ENCODE assay signal across 22 mouse cellular contexts in the genomic region with DNA sequence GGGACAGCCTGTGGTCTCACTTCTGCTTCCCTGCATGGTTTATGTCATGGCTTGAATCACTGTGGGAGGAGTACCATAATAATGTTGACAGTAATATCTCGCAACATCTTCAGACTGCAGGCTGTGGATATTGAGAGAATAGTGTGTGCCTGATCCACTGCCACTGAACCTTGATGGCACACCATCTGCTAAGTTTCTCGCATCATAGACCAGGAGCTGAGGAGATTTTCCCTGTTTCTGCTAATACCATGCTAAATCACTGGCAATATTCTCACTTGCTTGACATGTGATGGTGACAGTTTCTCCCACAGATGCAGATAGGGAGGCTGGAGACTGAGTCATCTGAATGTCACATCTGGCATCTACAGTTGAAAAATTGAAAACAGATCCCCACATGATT.
A peak's percentile ranks its signal among the peaks of the same experiment; 100 is the strongest.
DNase-seq lines count a peak whose midpoint lies in the region; ATAC-seq and TF ChIP-seq lines count a peak whose summit lies in the region.
"Had no signal": no experiment of that assay in that cellular context is flagged by ENCODE, and none has a peak within 500 bp of the region (broad histone marks: within the 10 kb centered on the region; RNA-seq: fewer than 3 reads in every experiment).

No protein-coding gene starts in this region.

- no peaks in the 10 kb centered on the region for H3K27me3 ChIP-seq in hindbrain, embryonic 16.5 days (replicated peaks; ENCODE audit: control insufficient read depth, insufficient read depth, low read length)
- H3K27me3 ChIP-seq in hindbrain, embryonic 10.5 days (ENCODE audit: insufficient read depth, poor library complexity, severe bottlenecking) = no peaks in the 10 kb centered on the region
- no peaks in the 10 kb centered on the region for H3K27me3 ChIP-seq in midbrain, postnatal 0 days (ENCODE audit: insufficient read depth, low read length)
- no peaks in the 10 kb centered on the region for H3K27me3 ChIP-seq in midbrain, embryonic 16.5 days (ENCODE audit: control insufficient read depth, insufficient read depth, low read depth, low read length)
- H3K27me3 ChIP-seq: embryonic facial prominence, embryonic 13.5 days; forebrain, embryonic 12.5 days; heart, embryonic 15.5 days had no signal

- no peaks in the 10 kb centered on the region for H3K36me3 ChIP-seq in hindbrain, embryonic 16.5 days (ENCODE audit: control insufficient read depth, insufficient read depth, low read length)
- no peaks in the 10 kb centered on the region for H3K36me3 ChIP-seq in hindbrain, embryonic 10.5 days
- no peaks in the 10 kb centered on the region for H3K36me3 ChIP-seq in midbrain, postnatal 0 days (ENCODE audit: insufficient read depth, low read length)
- H3K36me3 ChIP-seq in midbrain, embryonic 16.5 days (ENCODE audit: control insufficient read depth, insufficient read depth, low read length) = no peaks in the 10 kb centered on the region
- H3K36me3 ChIP-seq: embryonic facial prominence, embryonic 13.5 days; forebrain, embryonic 12.5 days; heart, embryonic 15.5 days had no signal

- no peak for DNase-seq in frontal cortex, postnatal 10 days (ENCODE audit: low spot score in 2 of 2)
- DNase-seq in hindbrain, embryonic 10.5 days (ENCODE audit: low spot score) = no peak
- peak; percentile 19 for DNase-seq in midbrain, postnatal 0 days (ENCODE audit: low spot score)
- DNase-seq in kidney, adult 8-10 months = no peak
- DNase-seq: adrenal gland, postnatal 10 days; B cell, adult 2 months; cerebellum, adult 18-20 months; cerebellum, adult 9-11 months; cerebellum, postnatal 36 days; gastrocnemius, postnatal 10 days; heart, adult 2 months; heart, postnatal 14 days; kidney, adult 11 months had no signal

- 84% methylated on average over 2 of the region's 2 CpGs for WGBS in hindbrain, embryonic 16.5 days
- WGBS in hindbrain, embryonic 10.5 days = 85% methylated on average over 2 of the region's 2 CpGs
- WGBS in midbrain, postnatal 0 days = 82% methylated on average over 2 of the region's 2 CpGs
- WGBS in midbrain, embryonic 16.5 days = 90% methylated on average over 2 of the region's 2 CpGs

- TF ChIP-seq CTCF in midbrain, postnatal 0 days (IDR thresholded peaks at IDR 0.05) = no peak

- H3K4me3 ChIP-seq in hindbrain, embryonic 16.5 days (ENCODE audit: low read length) = no peak overlapping the region
- no peak overlapping the region for H3K4me3 ChIP-seq in hindbrain, embryonic 10.5 days
- H3K4me3 ChIP-seq in midbrain, postnatal 0 days (ENCODE audit: low read depth, low read length) = no peak overlapping the region
- H3K4me3 ChIP-seq in midbrain, embryonic 16.5 days (ENCODE audit: low read depth, low read length) = no peak overlapping the region
- H3K4me3 ChIP-seq: embryonic facial prominence, embryonic 13.5 days; forebrain, embryonic 12.5 days; heart, adult 2 months; heart, embryonic 15.5 days had no signal

- H3K9me3 ChIP-seq in hindbrain, embryonic 16.5 days (ENCODE audit: control insufficient read depth, low read length) = 0 out of 2 replicates have a peak, but pooled peaks cover under 1% of the 10 kb centered on the region
- H3K9me3 ChIP-seq in hindbrain, embryonic 10.5 days = no peaks in the 10 kb centered on the region
- no peaks in the 10 kb centered on the region for H3K9me3 ChIP-seq in midbrain, postnatal 0 days (ENCODE audit: low read length)
- no peaks in the 10 kb centered on the region for H3K9me3 ChIP-seq in midbrain, embryonic 16.5 days (replicated peaks; ENCODE audit: control insufficient read depth, low read length, poor library complexity, severe bottlenecking)
- H3K9me3 ChIP-seq: embryonic facial prominence, embryonic 13.5 days; forebrain, embryonic 12.5 days; heart, embryonic 15.5 days had no signal

- H3K9ac ChIP-seq in hindbrain, embryonic 16.5 days (ENCODE audit: low read depth, low read length) = no peak overlapping the region
- H3K9ac ChIP-seq in midbrain, postnatal 0 days (replicated peaks; ENCODE audit: low read length, poor library complexity, severe bottlenecking) = no peak overlapping the region
- H3K9ac ChIP-seq in midbrain, embryonic 16.5 days (ENCODE audit: low read depth, low read length) = no peak overlapping the region
- H3K9ac ChIP-seq: embryonic facial prominence, embryonic 13.5 days; forebrain, embryonic 12.5 days; heart, embryonic 15.5 days had no signal

- H3K4me1 ChIP-seq in hindbrain, embryonic 16.5 days (ENCODE audit: control insufficient read depth, insufficient read depth, low read depth, low read length) = no peaks in the 10 kb centered on the region
- no peaks in the 10 kb centered on the region for H3K4me1 ChIP-seq in hindbrain, embryonic 10.5 days (replicated peaks)
- no peaks in the 10 kb centered on the region for H3K4me1 ChIP-seq in midbrain, postnatal 0 days (ENCODE audit: insufficient read depth, low read length)
- no peaks in the 10 kb centered on the region for H3K4me1 ChIP-seq in midbrain, embryonic 16.5 days (ENCODE audit: control insufficient read depth, insufficient read depth, low read length)
- H3K4me1 ChIP-seq: embryonic facial prominence, embryonic 13.5 days; forebrain, embryonic 12.5 days; heart, embryonic 15.5 days had no signal

- H3K4me2 ChIP-seq in hindbrain, embryonic 16.5 days (ENCODE audit: low read length) = no peak overlapping the region
- H3K4me2 ChIP-seq in midbrain, postnatal 0 days (ENCODE audit: low read depth, low read length, poor library complexity, severe bottlenecking) = no peak overlapping the region
- H3K4me2 ChIP-seq in midbrain, embryonic 16.5 days (ENCODE audit: low read length) = no peak overlapping the region
- H3K4me2 ChIP-seq: embryonic facial prominence, embryonic 13.5 days; forebrain, embryonic 12.5 days; heart, embryonic 11.5 days; heart, embryonic 15.5 days had no signal

- no peak overlapping the region for H3K27ac ChIP-seq in hindbrain, embryonic 16.5 days (ENCODE audit: low read depth, low read length)
- H3K27ac ChIP-seq in hindbrain, embryonic 10.5 days = no peak overlapping the region
- no peak overlapping the region for H3K27ac ChIP-seq in midbrain, postnatal 0 days (ENCODE audit: low read depth, low read length)
- H3K27ac ChIP-seq in midbrain, embryonic 16.5 days (ENCODE audit: low read length) = no peak overlapping the region
- H3K27ac ChIP-seq: embryonic facial prominence, embryonic 13.5 days; forebrain, embryonic 12.5 days; heart, adult 2 months; heart, embryonic 15.5 days had no signal

- ATAC-seq in frontal cortex, adult (ENCODE audit: low TSS enrichment) = 0 out of 2 replicates have a peak, but pooled peaks have one; percentile 62
- ATAC-seq in hindbrain, embryonic 16.5 days = peak; percentile 71
- ATAC-seq in midbrain, postnatal 0 days (ENCODE audit: low FRiP score) = no peak
- ATAC-seq in midbrain, embryonic 16.5 days = no peak
- ATAC-seq: CD4-positive, CD25-positive, alpha-beta regulatory T cell, adult 4 months; forebrain, embryonic 16.5 days had no signal

Comparison
In these comparisons a context has a peak if more than half of its experiments do, and no peak if none do; other contexts are left out.
1. ATAC-seq: peak in frontal cortex, adult (single experiment) and hindbrain, embryonic 16.5 days (single experiment); none in midbrain, postnatal 0 days (single experiment) and midbrain, embryonic 16.5 days (single experiment).